Comparison of ENCODE assay signal across 10 mouse cellular contexts in the genomic region with DNA sequence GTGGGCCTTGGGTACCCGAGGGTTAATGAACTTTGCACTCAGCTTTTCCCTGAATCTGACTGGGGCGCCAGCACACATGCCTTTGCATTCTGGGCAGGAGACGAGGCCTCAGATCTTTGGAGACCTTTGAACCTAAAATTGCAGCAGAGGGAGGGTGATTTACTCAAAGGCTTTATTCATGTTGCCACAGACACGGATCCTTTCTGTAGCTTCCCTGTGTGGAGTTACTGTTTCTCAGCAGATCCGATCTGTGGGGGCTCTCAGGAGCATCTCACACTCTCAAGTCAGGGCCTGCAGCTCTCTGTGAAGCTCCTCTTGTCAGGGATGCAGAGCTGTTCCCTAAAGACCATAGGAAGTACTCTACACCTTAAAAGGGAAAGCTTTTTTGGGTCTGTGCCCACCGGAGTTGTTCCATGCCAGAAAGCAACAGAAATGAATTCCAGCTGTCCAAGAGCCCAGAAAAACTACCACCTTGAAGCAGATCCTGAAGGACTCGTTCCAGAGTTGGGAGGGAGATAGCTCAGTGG. TPM values are rescaled to one million over a fixed set of nuclear protein-coding genes. Genes with fewer than 3 reads are reported as not detected.
DNase-seq lines count a peak whose midpoint lies in the region; ATAC-seq lines count a peak whose summit lies in the region.
"Had no signal": no experiment of that assay in that cellular context is flagged by ENCODE, and none has a peak within 500 bp of the region (broad histone marks: within the 10 kb centered on the region; RNA-seq: fewer than 3 reads in every experiment).

No protein-coding gene starts in this region.

- H3K27ac ChIP-seq in heart, embryonic 12.5 days (ENCODE audit: poor library complexity, severe bottlenecking) = no peak overlapping the region
- H3K27ac ChIP-seq in lung, embryonic 16.5 days (ENCODE audit: low read length) = no peak overlapping the region
- H3K27ac ChIP-seq: embryonic facial prominence, embryonic 15.5 days had no signal

- no peak overlapping the region for H3K4me2 ChIP-seq in heart, embryonic 12.5 days
- no peak overlapping the region for H3K4me2 ChIP-seq in lung, embryonic 16.5 days (ENCODE audit: low read depth, low read length)
- H3K4me2 ChIP-seq: embryonic facial prominence, embryonic 15.5 days had no signal

- ATAC-seq in heart, embryonic 12.5 days (ENCODE audit: insufficient number of reproducible peaks, low FRiP score) = no peak
- ATAC-seq in lung, embryonic 16.5 days (ENCODE audit: low read depth) = peak; percentile 34; the same call in 1 of the 2 replicates

- no peak overlapping the region for H3K9ac ChIP-seq in heart, embryonic 12.5 days
- no peak overlapping the region for H3K9ac ChIP-seq in lung, embryonic 16.5 days (ENCODE audit: low read length)
- H3K9ac ChIP-seq: embryonic facial prominence, embryonic 15.5 days had no signal

- no peaks in the 10 kb centered on the region for H3K27me3 ChIP-seq in heart, embryonic 12.5 days (replicated peaks)
- no peaks in the 10 kb centered on the region for H3K27me3 ChIP-seq in lung, embryonic 16.5 days (ENCODE audit: control insufficient read depth, insufficient read depth, low read depth, low read length)
- H3K27me3 ChIP-seq: embryonic facial prominence, embryonic 15.5 days had no signal

- H3K4me1 ChIP-seq in heart, embryonic 12.5 days (replicated peaks) = peaks cover 43% of the 10 kb centered on the region
- peaks cover 21% of the 10 kb centered on the region for H3K4me1 ChIP-seq in lung, embryonic 16.5 days (replicated peaks; ENCODE audit: control insufficient read depth, insufficient read depth, low read length)

- WGBS in heart, embryonic 12.5 days = 33% methylated on average over 7 of the region's 7 CpGs
- WGBS in lung, embryonic 16.5 days = 23% methylated on average over 7 of the region's 7 CpGs

- peak; percentile 75 to 80 for DNase-seq in heart, adult 18-20 months
- peak; percentile 78 for DNase-seq in embryo, embryonic 10.5 days (ENCODE audit: low spot score)
- peak; percentile 84 for DNase-seq in heart, postnatal 4 days
- DNase-seq in spleen, postnatal 4 days (ENCODE audit: low spot score in 2 of 2) = no peak
- DNase-seq in thymus, postnatal 4 days = no peak
- no peak for DNase-seq in urinary bladder, adult 18-20 months (ENCODE audit: low spot score in 2 of 2)

- H3K9me3 ChIP-seq in heart, embryonic 12.5 days (replicated peaks) = no peaks in the 10 kb centered on the region
- no peaks in the 10 kb centered on the region for H3K9me3 ChIP-seq in lung, embryonic 16.5 days (ENCODE audit: control insufficient read depth, low read length)
- H3K9me3 ChIP-seq: embryonic facial prominence, embryonic 15.5 days had no signal

- no peak overlapping the region for H3K4me3 ChIP-seq in heart, embryonic 12.5 days
- H3K4me3 ChIP-seq in lung, embryonic 16.5 days (ENCODE audit: low read length) = no peak overlapping the region
- H3K4me3 ChIP-seq: embryonic facial prominence, embryonic 15.5 days had no signal

- no peaks in the 10 kb centered on the region for H3K36me3 ChIP-seq in heart, embryonic 12.5 days
- no peaks in the 10 kb centered on the region for H3K36me3 ChIP-seq in lung, embryonic 16.5 days (ENCODE audit: control insufficient read depth, insufficient read depth, low read length)
- H3K36me3 ChIP-seq: embryonic facial prominence, embryonic 15.5 days had no signal

RNA-seq across cellular contexts. Expression of gene Sowahb, which starts 20.0 kb away (rescaled TPM):
- total RNA-seq in heart, adult 18-20 months (2021) = under 1 TPM; 0.07 to 0.08 TPM
- polyA plus RNA-seq in heart, embryonic 12.5 days (2016; fragmentation: Nextera tagmentation; extraction: Ambion mirVana) = 0.12 and 0.23 TPM in 2 replicates
- under 1 TPM in 1 of 2 experiments, not detected in 1; 0.10 TPM for total RNA-seq in heart, postnatal 4 days (2021)
- 1.2 and 1.4 TPM in 2 replicates for polyA plus RNA-seq in lung, embryonic 16.5 days (2015; fragmentation: Nextera tagmentation; extraction: Ambion mirVana)
- polyA plus RNA-seq: spleen, adult 2 months had no signal

Comparison
In these comparisons a context has a peak if more than half of its experiments do, and no peak if none do; other contexts are left out.
1. DNase-seq: peak in heart, adult 18-20 months (2 of 2), embryo, embryonic 10.5 days (single experiment) and heart, postnatal 4 days (single experiment); none in spleen, postnatal 4 days (0 of 2), thymus, postnatal 4 days (single experiment) and urinary bladder, adult 18-20 months (0 of 2).